In genomic region chr3:115979000-115979399, GRCm38 (mm10) we compare ENCODE assay signal across 12 mouse cellular contexts. TPM values are rescaled to one million over a fixed set of nuclear protein-coding genes. Genes with fewer than 3 reads are reported as not detected.
DNase-seq lines count a peak whose midpoint lies in the region; ATAC-seq and TF ChIP-seq lines count a peak whose summit lies in the region.
"Had no signal": no experiment of that assay in that cellular context is flagged by ENCODE, and none has a peak within 500 bp of the region (broad histone marks: within the 10 kb centered on the region; RNA-seq: fewer than 3 reads in every experiment).

No protein-coding gene starts in this region.

- peak; percentile 75 for TF ChIP-seq CTCF in gastrocnemius, adult 2 months (IDR thresholded peaks at IDR 0.05)
- TF ChIP-seq CTCF in lung, adult 2 months (IDR thresholded peaks at IDR 0.05; ENCODE audit: insufficient read depth, low read length), result peak; percentile 38; the same call in 1 of the 2 replicates

- 8% methylated on average over 1 of the region's 1 CpGs for WGBS in lung, adult 2 months
- WGBS in neural tube, embryonic 15.5 days, result 30% methylated on average over 1 of the region's 1 CpGs

- no peaks in the 10 kb centered on the region for H3K27me3 ChIP-seq in neural tube, embryonic 15.5 days (replicated peaks)
- H3K27me3 ChIP-seq: forebrain, embryonic 12.5 days had no signal

- peaks cover 53% of the 10 kb centered on the region for H3K36me3 ChIP-seq in neural tube, embryonic 15.5 days

- no peaks in the 10 kb centered on the region for H3K9me3 ChIP-seq in neural tube, embryonic 15.5 days (replicated peaks)
- H3K9me3 ChIP-seq: forebrain, embryonic 12.5 days; G1E had no signal

- no peak overlapping the region for H3K9ac ChIP-seq in neural tube, embryonic 15.5 days (replicated peaks)
- H3K9ac ChIP-seq: forebrain, embryonic 12.5 days had no signal

- no peaks in the 10 kb centered on the region for H3K4me1 ChIP-seq in lung, adult 2 months (ENCODE audit: control insufficient read depth, insufficient read depth, low read length)
- H3K4me1 ChIP-seq in neural tube, embryonic 15.5 days, result no peaks in the 10 kb centered on the region
- H3K4me1 ChIP-seq: forebrain, embryonic 12.5 days had no signal

- H3K4me2 ChIP-seq in neural tube, embryonic 15.5 days, result no peak overlapping the region
- H3K4me2 ChIP-seq: forebrain, embryonic 12.5 days had no signal

- no peak overlapping the region for H3K4me3 ChIP-seq in gastrocnemius, adult 2 months
- no peak overlapping the region for H3K4me3 ChIP-seq in lung, adult 2 months (replicated peaks; ENCODE audit: extremely low read depth, low read depth, low read length)
- H3K4me3 ChIP-seq in neural tube, embryonic 15.5 days (replicated peaks), result no peak overlapping the region
- H3K4me3 ChIP-seq: forebrain, embryonic 12.5 days had no signal

- no peak for DNase-seq in gastrocnemius, adult 2 months
- no peak for DNase-seq in gastrocnemius, postnatal 25 days
- DNase-seq in lung, adult 2 months, result no peak
- no peak for DNase-seq in lung, postnatal 36 days
- DNase-seq in NIH3T3 (ENCODE audit: low read depth), result peak; percentile 63
- peak; percentile 82 for DNase-seq in naive thymus-derived CD4-positive, alpha-beta T cell, adult 2 months (ENCODE audit: low read depth)
- no peak for DNase-seq in adrenal gland, postnatal 14 days
- DNase-seq: cerebellum, adult 18-20 months; lung, postnatal 10 days had no signal

- no peak overlapping the region for H3K27ac ChIP-seq in gastrocnemius, adult 2 months
- no peak overlapping the region for H3K27ac ChIP-seq in neural tube, embryonic 15.5 days (replicated peaks)
- H3K27ac ChIP-seq: forebrain, embryonic 12.5 days had no signal

- TF ChIP-seq POLR2A in lung, adult 2 months (IDR thresholded peaks at IDR 0.05; ENCODE audit: borderline replicate concordance, extremely low read depth, low read depth, low read length), result no peak

- intact Hi-C loops in gastrocnemius, adult 2 months (cut with DNase I), result loop anchor here (2.0 to 5.0 kb wide), 3 partner anchors 266 to 382 kb away; no protein-coding TSS in a partner anchor

- ATAC-seq in neural tube, embryonic 15.5 days (ENCODE audit: low FRiP score), result no peak

RNA-seq across cellular contexts. Expression of gene Slc30a7, which starts 28.2 kb away (rescaled TPM):
- 1 to 10 TPM; 4.8 to 5.5 TPM for total RNA-seq in gastrocnemius, adult 2 months (2021)
- total RNA-seq in gastrocnemius, postnatal 25 days (2021), result 1 to 10 TPM; 7.4 to 8.9 TPM
- polyA plus RNA-seq in lung, adult 2 months (2012; rRNA removed), result 11.5 and 16.2 TPM in 2 replicates
- total RNA-seq in adrenal gland, postnatal 14 days (2021), result 30.7 and 41.3 TPM in 2 replicates
- polyA plus RNA-seq in neural tube, embryonic 15.5 days (2015; fragmentation: Nextera tagmentation; extraction: Ambion mirVana), result 14.6 and 18.7 TPM in 2 replicates

RNA-seq across cellular contexts. Expression of gene Extl2, which starts 28.3 kb away (rescaled TPM):
- 10 to 100 TPM in 1 of 2 experiments, 1 to 10 TPM in 1; 8.7 to 11.6 TPM for total RNA-seq in gastrocnemius, adult 2 months (2021)
- 1 to 10 TPM; 8.7 to 8.8 TPM for total RNA-seq in gastrocnemius, postnatal 25 days (2021)
- 9.8 and 10.9 TPM in 2 replicates for polyA plus RNA-seq in lung, adult 2 months (2012; rRNA removed)
- 17.8 and 20.9 TPM in 2 replicates for total RNA-seq in adrenal gland, postnatal 14 days (2021)
- 39.8 and 41.6 TPM in 2 replicates for polyA plus RNA-seq in neural tube, embryonic 15.5 days (2015; fragmentation: Nextera tagmentation; extraction: Ambion mirVana)

Comparison
In these comparisons a context has a peak if more than half of its experiments do, and no peak if none do; other contexts are left out.
1. DNase-seq: peak in NIH3T3 (single experiment) and naive thymus-derived CD4-positive, alpha-beta T cell, adult 2 months (single experiment); none in gastrocnemius, adult 2 months (single experiment), gastrocnemius, postnatal 25 days (single experiment), lung, adult 2 months (single experiment), lung, postnatal 36 days (single experiment) and adrenal gland, postnatal 14 days (single experiment).